Comparison of ENCODE assay signal across 8 mouse cellular contexts in genomic region chr7:127344371-127344770, GRCm38 (mm10). TPM values are rescaled to one million over a fixed set of nuclear protein-coding genes. Genes with fewer than 3 reads are reported as not detected.
DNase-seq lines count a peak whose midpoint lies in the region; ATAC-seq lines count a peak whose summit lies in the region.

No protein-coding gene starts in this region.

- peak overlapping the region; percentile 93 for H3K9ac ChIP-seq in forebrain, embryonic 13.5 days
- H3K9ac ChIP-seq in kidney, embryonic 16.5 days (replicated peaks; ENCODE audit: low read length): peak overlapping the region; percentile 91
- H3K9ac ChIP-seq in neural tube, embryonic 12.5 days: peak overlapping the region; percentile 93

- peaks cover 32% of the 10 kb centered on the region for H3K36me3 ChIP-seq in forebrain, embryonic 13.5 days (ENCODE audit: poor library complexity, severe bottlenecking)
- peaks cover 23% of the 10 kb centered on the region for H3K36me3 ChIP-seq in kidney, embryonic 16.5 days (ENCODE audit: insufficient read depth, low read length)
- H3K36me3 ChIP-seq in neural tube, embryonic 12.5 days: peaks cover 24% of the 10 kb centered on the region

- no peaks in the 10 kb centered on the region for H3K27me3 ChIP-seq in forebrain, embryonic 13.5 days
- H3K27me3 ChIP-seq in kidney, embryonic 16.5 days (ENCODE audit: insufficient read depth, low read length): no peaks in the 10 kb centered on the region
- no peaks in the 10 kb centered on the region for H3K27me3 ChIP-seq in neural tube, embryonic 12.5 days (replicated peaks)

- no peak overlapping the region for H3K27ac ChIP-seq in forebrain, embryonic 13.5 days
- no peak overlapping the region for H3K27ac ChIP-seq in kidney, embryonic 16.5 days (ENCODE audit: low read length)
- H3K27ac ChIP-seq in neural tube, embryonic 12.5 days: no peak overlapping the region

- peaks cover 21% of the 10 kb centered on the region for H3K4me1 ChIP-seq in forebrain, embryonic 13.5 days
- H3K4me1 ChIP-seq in kidney, embryonic 16.5 days (ENCODE audit: insufficient read depth, low read length): peaks cover 22% of the 10 kb centered on the region
- H3K4me1 ChIP-seq in neural tube, embryonic 12.5 days: peaks cover 16% of the 10 kb centered on the region

- ATAC-seq in forebrain, embryonic 13.5 days: no peak
- ATAC-seq in kidney, embryonic 16.5 days (ENCODE audit: low FRiP score, low TSS enrichment): no peak
- no peak for ATAC-seq in neural tube, embryonic 12.5 days (ENCODE audit: low FRiP score, low read depth)

- WGBS in forebrain, embryonic 13.5 days: 90% methylated on average over 8 of the region's 8 CpGs
- 90% methylated on average over 8 of the region's 8 CpGs for WGBS in kidney, embryonic 16.5 days
- 89% methylated on average over 8 of the region's 8 CpGs for WGBS in neural tube, embryonic 12.5 days

- H3K9me3 ChIP-seq in forebrain, embryonic 13.5 days (replicated peaks): no peaks in the 10 kb centered on the region
- no peaks in the 10 kb centered on the region for H3K9me3 ChIP-seq in kidney, embryonic 16.5 days (ENCODE audit: low read length)
- H3K9me3 ChIP-seq in neural tube, embryonic 12.5 days: no peaks in the 10 kb centered on the region

- H3K4me3 ChIP-seq in forebrain, embryonic 13.5 days: peak overlapping the region; percentile 94
- peak overlapping the region; percentile 79 for H3K4me3 ChIP-seq in kidney, embryonic 16.5 days (ENCODE audit: low read length)
- H3K4me3 ChIP-seq in neural tube, embryonic 12.5 days: peak overlapping the region; percentile 94

- peak overlapping the region; percentile 86 for H3K4me2 ChIP-seq in forebrain, embryonic 13.5 days
- peak overlapping the region; percentile 75 for H3K4me2 ChIP-seq in kidney, embryonic 16.5 days (replicated peaks; ENCODE audit: low read depth, low read length)
- peak overlapping the region; percentile 81 for H3K4me2 ChIP-seq in neural tube, embryonic 12.5 days (replicated peaks)

- peak; percentile 51 for DNase-seq in kidney, adult 11 months
- no peak for DNase-seq in kidney, postnatal 10 days
- DNase-seq in ovary, postnatal 36 days (ENCODE audit: low spot score): no peak
- DNase-seq in frontal cortex, postnatal 36 days (ENCODE audit: low spot score in 2 of 2): no peak
- DNase-seq in left cerebral cortex, adult 8-10 months (ENCODE audit: low spot score in 2 of 2): no peak

RNA-seq across cellular contexts. Expression of gene Zfp768, which starts 1.0 kb away (rescaled TPM):
- polyA plus RNA-seq in forebrain, embryonic 13.5 days (2015; fragmentation: Nextera tagmentation; extraction: Ambion mirVana): 11.8 and 12.6 TPM in 2 replicates
- 25.4 and 25.5 TPM in 2 replicates for polyA plus RNA-seq in kidney, embryonic 16.5 days (2015; fragmentation: Nextera tagmentation; extraction: Ambion mirVana)
- 20.8 and 21.3 TPM in 2 replicates for polyA plus RNA-seq in neural tube, embryonic 12.5 days (2016; fragmentation: Nextera tagmentation; extraction: Ambion mirVana)
- 10 to 100 TPM; 14.1 to 15.7 (median 15.2) TPM for total RNA-seq in left cerebral cortex, adult 8-10 months (2022)

RNA-seq across cellular contexts. Expression of gene Zfp747, which starts 31.5 kb away (rescaled TPM):
- polyA plus RNA-seq in forebrain, embryonic 13.5 days (2015; fragmentation: Nextera tagmentation; extraction: Ambion mirVana): 6.4 and 8.6 TPM in 2 replicates
- 10.6 and 11.3 TPM in 2 replicates for polyA plus RNA-seq in kidney, embryonic 16.5 days (2015; fragmentation: Nextera tagmentation; extraction: Ambion mirVana)
- polyA plus RNA-seq in neural tube, embryonic 12.5 days (2016; fragmentation: Nextera tagmentation; extraction: Ambion mirVana): 7.2 and 8.3 TPM in 2 replicates
- total RNA-seq in left cerebral cortex, adult 8-10 months (2022): 1 to 10 TPM; 6.6 to 8.8 (median 8.1) TPM

RNA-seq across cellular contexts. Expression of gene 9130019O22Rik, which starts 42.6 kb away (rescaled TPM):
- polyA plus RNA-seq in forebrain, embryonic 13.5 days (2015; fragmentation: Nextera tagmentation; extraction: Ambion mirVana): 5.3 and 5.5 TPM in 2 replicates
- polyA plus RNA-seq in kidney, embryonic 16.5 days (2015; fragmentation: Nextera tagmentation; extraction: Ambion mirVana): 6.8 and 7.0 TPM in 2 replicates
- 5.3 TPM in 2 replicates for polyA plus RNA-seq in neural tube, embryonic 12.5 days (2016; fragmentation: Nextera tagmentation; extraction: Ambion mirVana)
- 1 to 10 TPM; 3.1 to 5.3 (median 4.2) TPM for total RNA-seq in left cerebral cortex, adult 8-10 months (2022)

RNA-seq across cellular contexts. Expression of gene Itgal, which starts 48.3 kb away (rescaled TPM):
- 0.19 and 0.26 TPM in 2 replicates for polyA plus RNA-seq in forebrain, embryonic 13.5 days (2015; fragmentation: Nextera tagmentation; extraction: Ambion mirVana)
- 1.0 and 1.4 TPM in 2 replicates for polyA plus RNA-seq in kidney, embryonic 16.5 days (2015; fragmentation: Nextera tagmentation; extraction: Ambion mirVana)
- 1.3 and 2.0 TPM in 2 replicates for polyA plus RNA-seq in neural tube, embryonic 12.5 days (2016; fragmentation: Nextera tagmentation; extraction: Ambion mirVana)
- under 1 TPM; 0.44 to 0.91 (median 0.83) TPM for total RNA-seq in left cerebral cortex, adult 8-10 months (2022)

RNA-seq across cellular contexts. Expression of gene E430018J23Rik, which starts 49.1 kb away (rescaled TPM):
- 6.0 and 7.2 TPM in 2 replicates for polyA plus RNA-seq in forebrain, embryonic 13.5 days (2015; fragmentation: Nextera tagmentation; extraction: Ambion mirVana)
- polyA plus RNA-seq in kidney, embryonic 16.5 days (2015; fragmentation: Nextera tagmentation; extraction: Ambion mirVana): 8.3 and 8.8 TPM in 2 replicates
- 6.4 and 7.8 TPM in 2 replicates for polyA plus RNA-seq in neural tube, embryonic 12.5 days (2016; fragmentation: Nextera tagmentation; extraction: Ambion mirVana)
- total RNA-seq in left cerebral cortex, adult 8-10 months (2022): 10 to 100 TPM in 1 of 4 experiments, 1 to 10 TPM in 3; 6.5 to 10.3 (median 8.0) TPM
